Mouse (Mus musculus) stomach, embryonic 14.5 days (tissue): ENCODE results near the gene Stpg4. TPM values are rescaled to one million over a fixed set of nuclear protein-coding genes. Genes with fewer than 3 reads are reported as not detected.

ENCODE experiments used
- ATAC-seq: fragments of 200-750 bp; cut with Nextera tagmentation; 2 replicates; pipeline ENCODE4 v1.8.0; 2017; ENCODE audit warnings: low read depth, moderate TSS enrichment; ENCODE audit not compliant: insufficient number of reproducible peaks, insufficient read depth, low FRiP score
- H3K27ac ChIP-seq: fragments of 300-500 bp; sonication (generic); 2 replicates; pipeline ENCODE4 v1.5.1; 2014; ENCODE audit warnings: mild to moderate bottlenecking, low read length, moderate library complexity, mixed read lengths
- H3K27me3 ChIP-seq: fragments of 300-500 bp; sonication (generic); 2 replicates; pipeline ENCODE4 v1.6.1; 2014; ENCODE audit warnings: low read length, control low read depth, mixed read lengths; ENCODE audit not compliant: control insufficient read depth, insufficient read depth
- H3K36me3 ChIP-seq: fragments of 300-500 bp; sonication (generic); 2 replicates; pipeline ENCODE4 v1.6.1; 2014; ENCODE audit warnings: mild to moderate bottlenecking, control low read depth, low read length, moderate library complexity, mixed read lengths; ENCODE audit not compliant: control insufficient read depth, insufficient read depth
- H3K4me1 ChIP-seq: fragments of 300-500 bp; sonication (generic); 2 replicates; pipeline ENCODE4 v1.6.1; 2014; ENCODE audit warnings: low read length, control low read depth, mixed read lengths; ENCODE audit not compliant: control insufficient read depth, insufficient read depth
- H3K4me2 ChIP-seq: fragments of 300-500 bp; sonication (generic); replicated peaks from 2 replicates; pipeline ENCODE4 v1.6.1; 2014; ENCODE audit warnings: low read depth, low read length, control low read depth
- H3K4me3 ChIP-seq: fragments of 300-500 bp; sonication (generic); 2 replicates; pipeline ENCODE4 v1.5.1; 2014; ENCODE audit warnings: low read depth, low read length, control low read depth
- H3K9ac ChIP-seq: fragments of 300-500 bp; sonication (generic); replicated peaks from 2 replicates; pipeline ENCODE4 v1.6.1; 2014; ENCODE audit warnings: low read depth, mild to moderate bottlenecking, control low read depth, low read length, moderate library complexity, mixed read lengths
- H3K9me3 ChIP-seq: fragments of 300-500 bp; sonication (generic); 2 replicates; pipeline ENCODE4 v1.6.1; 2016; ENCODE audit warnings: low read depth, low read length, control low read depth; ENCODE audit not compliant: control insufficient read depth
- WGBS: fragments of 180-500 bp; shearing (Covaris S2); extraction: QIAGEN DNeasy Blood & Tissue Kit; methylation state at CpG from one replicate; pipeline ENCODE4 v1.1.7; 2014; 5-methylcytosine and 5-hydroxymethylcytosine counted together
- polyA plus RNA-seq: library from polyadenylated mRNA; unstranded; fragments of >200 nt; fragmentation: Nextera tagmentation; extraction: Ambion mirVana; gene quantifications from 2 replicates; pipeline ENCODE4 v1.2.1, GENCODE M21; 2014

The Stpg4 gene
- polyA plus RNA-seq, 1 experiment from 2014 or later: not detected

GRCm38 (mm10) chr17:87469428-87469827 is 41.9 kb upstream of the Stpg4 start:
- Histone ChIP-seq H3K4me2 (no peak overlapping the region), H3K9ac (no peak overlapping the region), H3K27ac (no peak overlapping the region), H3K9me3 (no peaks in the 10 kb centered on the region), H3K27me3 (no peaks in the 10 kb centered on the region), H3K4me1 (peaks cover 11% of the 10 kb centered on the region; the same call in 1 of the 2 replicates), H3K36me3 (no peaks in the 10 kb centered on the region), H3K4me3 (no peak overlapping the region)
- 65% methylated on average over 8 of the region's 8 CpGs for WGBS
- no peak for ATAC-seq

DNA sequence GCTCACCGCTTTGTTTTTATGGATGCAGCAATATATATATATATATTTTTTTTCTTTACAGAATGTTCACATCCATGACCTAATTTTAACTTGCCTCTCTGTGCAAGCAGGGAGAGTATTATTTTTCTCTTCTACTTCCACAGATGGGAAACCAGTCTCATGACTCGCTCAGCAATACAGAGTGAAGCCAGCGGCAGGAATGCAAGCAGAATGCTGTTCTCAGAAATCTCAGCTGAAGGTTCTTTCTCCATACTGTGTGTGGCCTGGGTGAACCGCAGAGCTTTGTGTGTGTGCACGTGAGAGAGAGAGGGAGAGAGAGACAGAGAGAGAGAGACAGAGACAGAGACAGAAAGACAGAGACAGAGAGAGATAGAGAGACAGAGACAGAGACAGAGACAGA is 41.1 kb upstream of the Stpg4 start:
- no peak for ATAC-seq
- 74% methylated on average over 5 of the region's 5 CpGs for WGBS
- no peaks in the 10 kb centered on the region for H3K27me3 ChIP-seq
- no peak overlapping the region for H3K9ac ChIP-seq
- no peaks in the 10 kb centered on the region for H3K36me3 ChIP-seq
- H3K27ac ChIP-seq: no peak overlapping the region
- H3K4me1 ChIP-seq: peaks cover 3% of the 10 kb centered on the region; the same call in 1 of the 2 replicates
- H3K4me2 ChIP-seq: no peak overlapping the region
- no peaks in the 10 kb centered on the region for H3K9me3 ChIP-seq
- H3K4me3 ChIP-seq: no peak overlapping the region

DNA sequence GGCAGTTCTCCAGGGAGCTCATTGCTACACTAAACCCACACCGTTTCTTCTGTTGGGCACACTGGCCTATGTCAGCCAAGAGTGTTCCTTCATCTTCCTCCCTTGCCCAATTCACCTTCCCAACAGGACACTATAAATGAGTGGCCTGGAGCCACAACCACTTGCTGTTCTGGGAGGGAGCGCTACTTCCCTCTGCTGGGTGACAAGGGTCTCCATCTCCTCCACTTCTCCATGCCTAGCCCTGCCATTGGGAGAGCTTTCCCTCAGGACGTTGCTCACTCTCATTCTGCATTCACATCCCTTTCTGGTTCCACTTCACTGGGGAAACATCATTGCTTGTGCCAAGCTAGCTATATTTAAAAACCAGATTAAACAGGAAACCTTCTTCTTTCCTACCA is 34.0 kb upstream of the Stpg4 start:
- Histone ChIP-seq H3K9me3 (no peaks in the 10 kb centered on the region), H3K27ac (no peak overlapping the region), H3K9ac (no peak overlapping the region), H3K27me3 (no peaks in the 10 kb centered on the region), H3K4me1 (peaks cover 23% of the 10 kb centered on the region), H3K4me2 (no peak overlapping the region), H3K36me3 (no peaks in the 10 kb centered on the region), H3K4me3 (no peak overlapping the region)
- WGBS: 58% methylated on average over 3 of the region's 3 CpGs
- no peak for ATAC-seq

- H3K4me2 ChIP-seq: peak overlapping the region; percentile 29; the same call in 1 of the 2 replicates
- H3K9me3 ChIP-seq: no peaks in the 10 kb centered on the region
- 37% methylated on average over 17 of the region's 17 CpGs for WGBS
- no peaks in the 10 kb centered on the region for H3K27me3 ChIP-seq
- H3K9ac ChIP-seq: no peak overlapping the region
- peak overlapping the region; percentile 66; the same call in 1 of the 2 replicates for H3K27ac ChIP-seq
- peaks cover 23% of the 10 kb centered on the region for H3K4me1 ChIP-seq
- no peaks in the 10 kb centered on the region for H3K36me3 ChIP-seq
- no peak overlapping the region for H3K4me3 ChIP-seq
- no peak for ATAC-seq
These were observed 33.3 kb upstream of the Stpg4 start for GRCm38 (mm10) chr17:87460669-87461498.

DNA sequence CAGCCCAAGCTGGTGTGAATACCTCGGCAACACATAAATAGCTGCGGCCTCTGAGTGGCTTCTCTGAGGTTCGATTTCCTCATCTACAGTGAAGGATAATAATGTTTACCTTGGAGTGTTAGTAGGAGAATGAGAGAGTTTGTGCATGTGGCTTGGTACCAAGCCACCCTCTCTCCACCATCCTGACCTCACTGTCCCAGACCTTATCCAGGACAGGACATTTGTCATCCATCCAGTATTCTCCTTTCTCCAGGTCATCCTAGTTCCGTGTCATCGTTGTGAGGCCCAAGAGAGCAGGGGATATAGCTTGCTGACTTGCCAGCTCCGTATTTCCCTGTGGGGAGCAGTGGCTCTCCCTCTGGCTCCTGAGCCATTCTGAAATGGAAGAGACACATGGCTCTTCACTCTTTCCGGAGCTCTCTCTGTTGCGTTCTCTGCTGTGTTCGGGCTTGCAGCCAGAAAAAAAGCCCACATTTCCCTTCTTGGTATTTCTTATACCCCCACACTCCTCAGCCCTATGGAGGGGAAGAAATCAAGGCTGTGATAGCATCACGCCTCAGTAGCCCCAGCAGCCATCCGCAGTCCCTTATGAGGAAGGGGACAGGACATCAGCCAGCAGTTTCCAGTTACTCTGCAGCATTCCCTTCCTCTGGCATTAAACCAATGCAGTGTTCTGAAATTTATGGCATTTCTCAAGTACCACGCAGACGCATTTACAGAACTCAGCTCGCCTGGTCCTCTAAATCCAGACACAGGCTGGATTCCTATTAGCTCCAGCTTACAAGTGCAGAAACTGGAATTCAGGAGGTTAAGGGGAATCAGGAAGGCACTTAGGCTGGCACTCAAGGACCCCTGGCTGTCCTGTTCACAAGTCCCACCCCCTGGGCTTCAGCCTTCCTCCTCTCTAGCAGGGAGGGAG is 32.5 kb upstream of the Stpg4 start:
- H3K9ac ChIP-seq: no peak overlapping the region
- no peak overlapping the region for H3K4me3 ChIP-seq
- peak; percentile 53; the same call in 1 of the 2 replicates for ATAC-seq
- WGBS: 12% methylated on average over 14 of the region's 14 CpGs
- H3K9me3 ChIP-seq: no peaks in the 10 kb centered on the region
- H3K4me1 ChIP-seq: peaks cover 23% of the 10 kb centered on the region
- H3K27me3 ChIP-seq: no peaks in the 10 kb centered on the region
- no peaks in the 10 kb centered on the region for H3K36me3 ChIP-seq
- peak overlapping the region; percentile 66; the same call in 1 of the 2 replicates for H3K27ac ChIP-seq
- peak overlapping the region; percentile 35 for H3K4me2 ChIP-seq

DNA sequence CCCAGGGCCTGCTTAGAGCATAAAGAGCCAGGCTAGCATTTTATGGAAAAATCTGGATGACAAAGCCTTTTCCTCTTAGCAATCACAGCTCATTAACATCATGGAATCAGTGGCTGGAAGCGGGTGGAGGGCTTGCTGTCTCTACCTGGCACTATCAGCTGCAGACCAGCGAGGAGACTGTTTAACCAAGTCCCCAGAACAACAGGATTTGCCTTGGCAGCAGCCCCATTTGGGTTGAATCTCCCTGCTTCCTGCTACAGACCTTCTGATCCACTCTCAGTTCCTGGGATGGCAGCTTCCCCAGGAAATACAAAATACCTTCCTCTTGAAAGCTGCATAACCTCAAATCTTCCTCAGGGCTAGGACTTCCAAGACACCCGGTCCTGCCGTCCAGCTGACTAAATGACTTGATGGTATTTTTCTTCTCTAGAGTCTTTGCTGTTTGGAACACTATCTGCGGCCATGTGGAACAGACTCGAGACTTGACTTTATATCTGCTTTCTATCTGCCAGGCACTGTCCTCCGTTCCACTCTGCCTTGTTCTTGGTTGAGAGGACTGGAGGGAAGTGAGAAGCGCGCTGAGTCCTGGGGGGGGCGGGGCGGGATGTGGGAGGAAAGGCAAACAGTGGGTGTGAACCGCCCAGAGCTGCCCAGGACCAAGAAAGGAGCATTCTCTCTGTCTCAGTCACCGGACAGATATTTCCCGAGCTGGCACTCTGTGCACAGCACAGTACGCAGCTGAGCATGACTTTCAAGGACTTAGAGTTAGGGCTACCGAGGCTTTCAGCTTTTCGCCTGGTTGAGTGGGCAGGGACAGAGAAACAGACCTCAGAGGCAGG is 31.6 kb upstream of the Stpg4 start:
- Histone ChIP-seq H3K27me3 (no peaks in the 10 kb centered on the region), H3K4me2 (peak overlapping the region; percentile 35), H3K4me1 (peaks cover 23% of the 10 kb centered on the region), H3K9me3 (no peaks in the 10 kb centered on the region), H3K4me3 (no peak overlapping the region), H3K36me3 (no peaks in the 10 kb centered on the region), H3K9ac (no peak overlapping the region), H3K27ac (peak overlapping the region; percentile 66; the same call in 1 of the 2 replicates)
- WGBS: 8% methylated on average over 13 of the region's 17 CpGs
- peak; percentile 71; the same call in 1 of the 2 replicates for ATAC-seq

GRCm38 (mm10) chr17:87457961-87458360 is 30.4 kb upstream of the Stpg4 start:
- peaks cover 23% of the 10 kb centered on the region for H3K4me1 ChIP-seq
- no peaks in the 10 kb centered on the region for H3K27me3 ChIP-seq
- no peak for ATAC-seq
- no peak overlapping the region for H3K4me2 ChIP-seq
- no peak overlapping the region for H3K9ac ChIP-seq
- WGBS: 40% methylated on average over 7 of the region's 7 CpGs
- H3K36me3 ChIP-seq: no peaks in the 10 kb centered on the region
- H3K27ac ChIP-seq: no peak overlapping the region
- H3K9me3 ChIP-seq: no peaks in the 10 kb centered on the region
- no peak overlapping the region for H3K4me3 ChIP-seq

- 97% methylated on average over 3 of the region's 3 CpGs for WGBS
These were observed 26.6 kb upstream of the Stpg4 start for GRCm38 (mm10) chr17:87454121-87454520.

More at GRCm38 (mm10) chr17:87454121-87454520, 26.6 kb upstream of the Stpg4 start:
- no peak for ATAC-seq
- no peak overlapping the region for H3K4me2 ChIP-seq
- no peak overlapping the region for H3K4me3 ChIP-seq
- peaks cover 8% of the 10 kb centered on the region for H3K4me1 ChIP-seq
- no peaks in the 10 kb centered on the region for H3K36me3 ChIP-seq
- no peak overlapping the region for H3K9ac ChIP-seq
- H3K27me3 ChIP-seq: no peaks in the 10 kb centered on the region
- no peak overlapping the region for H3K27ac ChIP-seq
- H3K9me3 ChIP-seq: no peaks in the 10 kb centered on the region
